Mouse (Mus musculus) left cerebral cortex, postnatal 36 days (tissue): ENCODE measurements around the gene Strbp. TPM values are rescaled to one million over a fixed set of nuclear protein-coding genes. Genes with fewer than 3 reads are reported as not detected.

Source experiments
- DNase-seq, 2 experiments: peaks; one replicate each; pipeline ENCODE4 v3.0.0; 2021 to 2022; ENCODE audit warnings: low spot score in 2 of 2, mixed read lengths in 1 of 2
- intact Hi-C: fragments of 180-260 bp; cut with DNase I; formaldehyde crosslinking; loops from one replicate; pipeline ENCODE4 v1.15.1; 2025
- total RNA-seq, 2 experiments: library from RNA; stranded (reverse); gene quantifications; 2 replicates each; pipeline ENCODE4 v1.2.3; 2021

Gene Strbp
- total RNA-seq, 2 experiments from 2014 or later: 282 to 292 TPM

DNA sequence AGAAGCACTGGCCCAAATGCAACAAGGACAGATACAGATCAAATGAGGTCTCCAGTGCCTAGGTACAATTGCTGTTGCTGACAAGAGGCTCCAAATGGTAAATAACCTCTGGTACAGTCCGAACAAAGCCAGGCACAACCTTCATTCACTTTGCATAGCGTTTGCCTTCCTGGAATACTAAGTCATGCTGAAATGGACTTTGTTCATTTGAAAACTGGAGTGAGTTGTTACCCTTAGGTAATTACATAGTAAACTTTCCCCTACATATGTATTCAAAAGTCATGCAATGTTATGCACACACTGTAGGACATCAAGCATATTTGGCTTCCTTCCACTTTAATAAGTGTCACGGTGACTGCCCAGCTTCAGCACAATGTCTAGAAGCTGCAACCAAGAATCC lies 5.2 kb upstream of the Strbp start:
- intact Hi-C loops: no loop called here
- DNase-seq: no peak

DNA sequence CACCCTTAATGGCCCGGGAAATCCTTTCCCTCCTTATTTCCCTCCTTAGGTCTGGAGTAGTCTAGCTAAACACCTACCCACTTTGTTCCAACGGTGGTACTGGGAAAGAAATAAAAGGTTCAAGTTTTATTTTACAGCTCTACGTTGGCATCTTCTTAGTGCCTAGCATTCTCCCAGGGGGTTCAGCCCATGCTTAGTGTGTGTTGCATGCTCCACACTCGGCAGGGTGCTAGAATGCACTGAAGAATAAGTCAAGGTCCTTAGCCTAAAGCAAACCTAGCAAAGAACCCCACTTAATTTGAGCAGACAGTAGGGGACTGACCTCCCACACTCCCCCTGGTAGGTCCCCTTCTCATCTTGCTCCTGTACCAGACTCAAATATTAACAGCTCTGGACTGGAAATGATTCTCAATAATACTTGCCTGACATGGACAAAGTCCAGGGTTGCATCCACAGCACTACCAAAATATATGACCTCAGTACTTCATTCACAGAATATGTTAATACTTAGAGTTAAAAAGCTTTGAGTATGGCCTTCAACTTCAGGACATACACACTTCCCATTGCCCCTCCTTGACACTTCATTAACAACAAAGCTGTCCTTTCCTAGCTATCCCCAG lies 592 bp upstream of the Strbp start:
- no peak for DNase-seq

DNA sequence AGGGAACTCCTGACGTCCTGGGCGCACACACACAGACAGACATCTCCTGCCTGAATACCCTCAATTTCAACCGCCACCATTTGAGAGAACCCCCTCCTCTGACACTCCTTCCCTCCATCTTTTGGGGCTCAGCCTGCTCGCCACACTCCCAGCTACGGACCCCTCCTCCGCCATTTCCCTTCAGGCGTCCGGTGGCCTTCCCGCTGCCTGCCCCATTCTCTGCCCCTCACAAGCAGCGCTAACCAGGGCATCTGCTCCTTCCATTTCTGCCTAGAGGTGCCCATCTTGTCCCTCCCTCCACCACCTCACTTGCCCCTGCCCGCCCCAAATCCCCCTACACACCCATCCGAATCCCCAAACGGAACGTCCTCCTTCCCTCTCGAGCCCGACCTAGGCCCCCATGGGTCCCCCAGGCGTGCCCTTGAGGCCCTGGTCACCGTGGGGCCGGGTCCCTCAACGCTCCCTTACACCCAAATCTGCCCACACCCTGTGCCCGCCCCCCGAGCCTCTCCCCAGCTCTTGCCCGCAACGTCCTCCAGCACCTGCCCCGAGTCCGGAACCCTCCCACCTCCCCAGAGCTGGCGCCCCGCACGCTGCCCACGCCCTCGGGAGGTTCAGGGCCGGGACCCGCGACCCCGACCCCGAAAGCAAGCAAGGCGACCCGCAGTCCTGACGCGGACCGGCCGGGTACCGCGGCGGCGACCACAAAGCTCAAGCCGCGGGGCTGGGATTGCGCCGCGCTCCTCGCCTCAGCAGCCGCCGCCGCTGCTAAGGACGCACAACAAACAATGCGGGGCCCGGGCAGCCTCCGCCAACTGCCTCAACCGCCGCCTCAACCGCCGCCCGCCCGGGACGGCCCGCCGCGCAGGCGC lies 1.1 kb downstream of the Strbp start:
- DNase-seq: peak in 1 of 2 experiments; percentile 55
- intact Hi-C loops: loop anchor here (2.0 to 5.0 kb wide), 2 partner anchors 35 to 68 kb away; no protein-coding TSS in a partner anchor

More for the DNA sequence above, 592 bp upstream of the Strbp start:
- intact Hi-C loops: loop anchor here (5.0 kb wide), 1 partner anchor 33 kb away; no protein-coding TSS in a partner anchor

DNA sequence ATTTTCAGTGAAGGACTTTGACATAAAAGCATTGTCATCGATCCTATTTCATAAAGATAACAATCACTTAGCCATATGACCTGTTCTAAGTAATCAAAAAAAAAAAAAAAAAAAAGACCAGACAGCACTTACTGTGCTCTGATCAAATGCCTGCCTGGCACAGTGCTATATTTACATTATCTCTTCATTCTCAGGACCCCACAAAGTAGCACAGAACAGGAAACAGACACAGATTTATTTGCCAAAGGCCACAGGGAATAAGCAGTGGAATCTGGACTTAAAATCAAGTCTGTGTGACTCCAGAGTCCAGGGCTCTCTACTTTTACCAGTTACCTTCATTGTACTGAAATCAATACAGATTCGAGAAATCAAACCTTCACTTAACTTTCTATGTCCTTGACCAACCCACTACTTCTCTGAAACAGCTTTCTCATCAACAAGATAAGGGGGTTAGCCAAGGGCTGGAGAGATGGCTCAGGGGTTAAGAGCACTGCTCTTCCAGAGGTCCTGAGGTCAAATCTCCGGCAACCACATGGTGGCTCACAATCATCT lies 14.5 kb downstream of the Strbp start:
- no peak for DNase-seq
- intact Hi-C loops: no loop called here

DNA sequence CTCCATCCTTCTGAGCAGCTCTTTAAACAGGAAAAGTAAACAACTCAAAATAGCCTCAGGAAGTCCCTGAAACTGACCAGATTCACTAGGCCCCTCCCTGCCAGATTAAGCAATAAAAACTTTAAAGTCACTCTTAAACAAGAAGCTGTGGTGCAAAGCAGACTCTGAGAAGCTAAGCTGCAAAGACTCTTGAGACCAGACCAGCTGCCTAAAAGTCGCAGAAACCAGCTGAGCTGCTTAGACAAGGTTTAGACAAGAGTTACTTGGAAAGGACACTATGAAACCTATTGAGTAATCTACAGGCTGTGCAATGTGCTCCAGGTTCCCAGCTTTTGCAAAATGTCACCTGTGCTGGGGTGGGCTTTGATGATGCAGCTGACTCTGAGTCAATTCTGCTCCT lies 16.6 kb downstream of the Strbp start:
- intact Hi-C loops: no loop called here
- no peak for DNase-seq

DNA sequence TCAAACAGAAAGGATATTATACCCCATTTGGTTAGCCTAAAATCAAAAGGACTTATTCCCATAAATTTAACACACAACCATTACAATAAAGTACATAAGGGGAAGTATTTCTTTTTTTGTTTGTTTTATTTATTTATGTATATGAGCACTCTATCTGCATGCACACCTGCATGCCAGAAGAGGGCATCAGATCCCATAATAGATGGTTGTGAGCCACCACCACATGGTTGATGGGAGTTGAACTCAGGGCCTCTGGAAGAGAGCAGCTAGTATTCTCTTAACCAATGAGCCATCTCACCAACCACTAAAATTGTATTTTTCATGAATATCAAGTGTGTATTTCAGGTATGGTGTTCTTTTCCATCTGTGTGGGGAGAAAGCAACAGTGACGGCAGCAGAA lies 18.8 kb downstream of the Strbp start:
- DNase-seq: no peak
- intact Hi-C loops: no loop called here

DNA sequence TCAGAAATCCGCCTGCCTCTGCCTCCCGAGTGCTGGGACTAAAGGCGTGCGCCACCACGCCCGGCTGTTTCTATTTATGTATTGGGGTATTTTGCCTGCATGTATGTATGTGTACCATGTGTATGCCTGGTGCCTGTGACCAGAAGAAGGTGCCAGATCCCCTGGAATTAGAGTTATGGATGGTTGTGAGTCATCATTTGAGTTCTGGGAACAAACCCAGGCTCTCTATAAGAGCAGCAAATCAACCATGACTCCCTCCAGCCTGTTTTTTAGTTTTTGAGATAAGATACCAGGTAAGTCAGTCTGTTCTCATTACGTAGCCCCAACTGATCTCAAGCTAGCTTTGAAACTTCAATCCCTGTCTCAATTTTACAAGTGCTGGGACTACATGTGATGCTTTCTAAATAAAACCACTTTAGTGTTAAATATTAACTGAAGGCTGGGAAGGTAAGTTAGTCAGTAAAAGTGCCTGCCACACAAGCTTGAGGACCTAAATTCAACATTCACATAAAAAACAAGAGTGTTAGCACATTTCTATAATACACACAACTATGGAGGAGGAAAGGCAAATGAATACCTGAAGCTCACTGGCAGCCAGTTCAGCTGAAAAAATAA lies 21.4 kb downstream of the Strbp start:
- intact Hi-C loops: no loop called here

DNA sequence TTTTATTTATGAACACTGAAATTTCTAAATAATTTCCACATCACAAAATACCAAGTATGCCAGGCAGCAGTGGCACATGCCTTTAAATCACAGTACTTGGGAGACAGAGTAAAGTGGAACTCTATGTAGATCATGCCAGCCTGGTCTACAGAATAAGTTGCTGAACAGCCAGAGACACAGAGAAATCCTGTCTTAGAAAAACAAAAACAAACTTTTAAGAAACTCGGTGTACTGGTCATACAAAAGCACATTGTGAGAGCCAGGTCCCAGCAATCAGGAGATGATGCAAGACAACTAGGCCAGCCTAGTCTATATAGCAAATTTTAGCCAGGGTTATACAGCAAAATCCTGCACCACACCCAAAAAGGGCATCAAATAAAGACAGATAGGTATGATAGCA lies 52.6 kb downstream of the Strbp start:
- no peak for DNase-seq
- intact Hi-C loops: no loop called here

More for the DNA sequence above, 21.4 kb downstream of the Strbp start:
- DNase-seq: no peak

DNA sequence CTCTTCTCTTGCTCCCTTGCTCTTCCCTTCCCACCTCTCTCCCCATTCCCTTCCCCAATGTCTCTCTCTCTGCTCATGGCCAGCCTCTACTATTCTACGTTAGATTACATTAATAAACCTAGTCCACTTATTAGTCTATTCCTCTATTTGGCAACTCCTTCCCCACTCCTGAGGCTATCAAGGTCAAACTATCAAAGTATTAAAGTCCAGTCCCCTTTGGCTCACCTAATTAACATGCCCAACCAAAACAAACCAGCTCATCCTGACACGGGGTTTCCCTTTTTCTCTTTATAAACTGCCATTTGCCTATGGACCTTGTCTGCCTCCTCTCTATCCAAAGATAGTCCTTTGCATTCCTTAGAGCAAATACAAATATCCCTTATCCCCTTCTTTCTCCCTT lies 54.1 kb downstream of the Strbp start:
- no peak for DNase-seq
- intact Hi-C loops: no loop called here

DNA sequence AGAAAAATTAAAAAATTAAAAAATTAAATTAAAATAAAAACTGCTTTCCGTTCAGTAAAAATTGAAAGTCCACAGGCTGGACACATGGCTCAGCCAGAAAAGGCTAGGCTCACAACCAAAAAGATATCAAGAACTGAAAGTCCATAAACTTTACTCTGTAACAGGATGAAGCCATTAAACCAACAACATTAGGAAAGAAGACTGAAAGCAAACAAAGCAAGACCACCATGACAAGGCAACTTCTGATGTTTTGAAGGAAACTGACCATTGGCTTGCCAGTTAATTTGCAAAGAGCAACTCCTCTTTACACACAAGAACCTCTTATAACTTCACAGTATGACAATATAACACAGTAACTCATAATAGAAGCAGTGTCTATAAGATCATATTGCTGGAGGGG lies 54.7 kb downstream of the Strbp start:
- intact Hi-C loops: no loop called here
- no peak for DNase-seq

DNA sequence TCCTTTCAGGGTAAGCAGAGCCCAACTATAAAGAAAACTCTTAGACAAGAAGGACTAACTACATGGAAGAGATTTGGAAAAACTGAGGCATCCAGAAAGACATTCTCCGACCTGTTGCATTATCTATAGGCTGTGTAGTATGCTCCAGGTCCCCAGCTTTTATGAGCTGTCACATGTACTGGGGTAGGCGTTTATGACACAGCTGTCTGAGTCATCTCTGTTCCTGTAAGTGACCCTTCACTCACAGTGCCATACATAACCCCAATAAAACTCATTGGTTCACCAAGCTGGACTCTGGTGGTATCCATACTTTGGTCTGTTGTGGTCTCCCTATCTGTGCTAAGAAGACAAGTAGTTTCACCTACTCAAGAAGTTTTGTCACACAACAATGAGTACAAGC lies 80.3 kb downstream of the Strbp start:
- intact Hi-C loops: no loop called here
- no peak for DNase-seq

DNA sequence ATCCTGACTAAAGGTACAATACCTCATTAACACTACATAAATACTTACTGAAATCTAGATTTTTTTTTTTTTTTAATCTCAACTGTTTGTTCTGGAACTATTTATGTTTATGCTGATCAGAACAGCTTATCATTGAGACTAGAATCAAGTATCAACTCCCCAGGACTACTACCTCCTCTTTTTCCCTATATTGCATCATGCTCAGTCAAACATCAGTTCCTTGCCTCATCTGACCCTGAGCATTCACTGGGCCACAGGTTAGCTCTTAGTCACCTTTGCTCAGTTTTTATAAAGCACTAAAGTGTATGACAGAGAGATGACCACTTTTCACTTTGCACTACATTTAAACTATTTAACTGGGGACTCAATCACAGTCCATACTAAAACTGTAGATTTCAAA lies 115.7 kb downstream of the Strbp start:
- DNase-seq: no peak
- intact Hi-C loops: no loop called here

DNA sequence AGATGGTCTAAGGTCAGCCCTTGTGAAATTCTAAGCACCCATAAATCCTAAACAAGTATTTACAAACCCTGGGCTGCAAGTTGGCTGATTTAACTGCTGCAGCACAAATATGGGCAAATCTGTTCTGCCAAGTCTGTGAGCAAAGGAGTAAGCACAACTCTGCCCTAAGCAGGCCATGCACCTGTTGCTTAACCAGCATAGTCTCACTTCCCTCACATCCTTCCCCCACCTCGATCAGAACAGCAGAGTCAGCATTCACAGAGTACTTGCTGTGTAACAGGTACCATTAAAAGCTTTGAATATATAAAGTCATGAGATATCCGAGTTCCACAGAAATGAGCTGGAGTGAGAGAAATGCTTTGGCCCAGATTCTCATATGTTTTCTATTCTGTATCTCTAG lies 125.5 kb downstream of the Strbp start:
- no peak for DNase-seq
- intact Hi-C loops: no loop called here

DNA sequence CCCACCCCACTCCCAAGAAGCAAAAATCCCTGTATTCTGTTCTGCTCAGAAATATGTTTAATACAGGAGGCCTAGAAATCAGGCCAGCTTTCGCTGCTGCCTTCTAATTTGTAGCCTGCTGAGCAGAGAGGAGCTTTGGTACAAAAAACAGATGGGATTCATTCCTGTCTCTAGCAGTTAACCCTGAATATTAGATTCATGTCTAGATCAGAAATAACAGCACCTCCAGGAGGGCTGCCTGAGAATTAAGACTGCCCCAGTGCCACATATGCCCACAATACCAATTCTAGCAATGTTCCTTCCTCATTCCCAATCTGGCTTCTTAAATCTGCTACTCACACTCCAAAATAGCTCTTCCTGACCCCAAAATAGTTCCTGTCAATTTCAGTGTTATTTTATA lies 127.0 kb downstream of the Strbp start:
- intact Hi-C loops: no loop called here
- no peak for DNase-seq

DNA sequence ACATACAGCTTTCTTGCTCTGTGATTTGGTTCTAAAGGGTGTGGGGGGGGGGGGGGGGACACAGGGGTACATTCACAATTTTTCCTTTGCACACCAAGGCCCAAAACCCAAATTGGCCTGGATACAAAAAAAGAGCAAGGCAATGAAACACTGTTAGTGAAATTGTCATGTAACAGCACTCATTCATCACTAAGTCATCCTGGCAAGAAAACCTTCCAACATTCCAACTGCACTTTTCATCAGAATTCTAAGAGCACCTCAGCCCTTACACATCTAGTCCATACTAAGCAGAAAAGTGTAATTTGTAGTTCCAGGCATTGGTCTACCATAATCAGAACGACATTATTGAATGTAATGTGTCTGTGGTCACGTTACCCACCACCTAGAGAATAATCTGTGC lies 131.5 kb downstream of the Strbp start:
- DNase-seq: no peak
- intact Hi-C loops: loop anchor here (5.0 kb wide), 1 partner anchor 200 kb away; no protein-coding TSS in a partner anchor

DNA sequence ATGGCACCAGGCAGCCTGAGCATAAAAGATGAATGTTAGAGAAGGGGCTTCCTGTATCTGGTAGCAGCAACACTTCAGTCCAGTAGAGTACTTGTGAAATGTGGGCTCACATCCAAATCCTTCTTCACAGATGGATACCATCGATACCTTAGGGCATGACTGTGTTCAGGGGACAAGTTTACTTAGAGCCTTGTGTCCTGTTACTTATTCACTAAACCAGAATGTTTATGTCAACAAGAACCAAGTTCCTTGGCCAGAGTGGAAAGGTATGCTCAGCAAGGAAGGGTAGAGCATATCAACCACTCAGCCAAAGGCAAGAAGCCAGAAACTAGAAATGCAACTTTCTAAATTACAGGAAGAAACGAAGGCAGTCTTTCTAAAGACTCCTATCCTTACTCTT lies 133.0 kb downstream of the Strbp start:
- intact Hi-C loops: loop anchor here (5.0 kb wide), 1 partner anchor 202 kb away; no protein-coding TSS in a partner anchor
- DNase-seq: no peak

DNA sequence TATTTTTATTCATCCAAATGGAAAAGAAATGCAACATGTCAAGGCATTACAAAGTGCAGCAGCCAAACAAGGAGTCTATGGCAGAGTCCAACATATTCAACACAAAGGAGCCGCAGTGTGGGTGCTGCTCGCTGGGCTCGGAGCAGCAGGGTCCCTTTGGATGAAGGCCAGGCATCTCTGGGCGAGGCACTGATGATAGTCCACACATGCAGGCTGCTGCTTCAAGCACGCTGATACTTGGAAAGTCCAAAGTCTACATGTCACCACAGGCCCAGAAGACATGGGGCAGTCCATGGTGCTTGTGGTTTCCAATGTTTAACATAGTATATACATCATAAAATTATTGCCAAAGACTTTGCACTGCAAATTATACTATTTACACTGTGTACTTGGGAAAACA lies 133.8 kb downstream of the Strbp start:
- DNase-seq: no peak
- intact Hi-C loops: loop anchor here (5.0 kb wide), 1 partner anchor 202 kb away; no protein-coding TSS in a partner anchor

DNA sequence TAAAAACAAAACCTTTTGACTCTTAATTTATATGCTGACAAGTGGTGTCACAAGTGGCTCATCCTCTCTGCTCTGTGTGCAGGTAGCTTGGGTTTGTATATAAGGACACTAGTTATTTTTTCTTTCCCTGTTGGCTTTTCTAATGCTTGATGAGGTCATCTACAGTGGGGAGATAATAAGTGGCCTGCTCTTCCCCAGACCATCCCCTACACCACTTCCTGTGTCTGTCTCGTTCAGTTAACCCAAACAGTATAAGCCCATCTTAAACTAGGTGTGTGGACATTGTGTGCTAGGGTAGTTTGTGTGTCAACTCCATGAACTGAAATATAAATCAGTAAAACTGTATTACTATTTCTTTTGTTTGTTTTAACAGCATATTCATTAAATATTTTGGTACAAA lies 137.6 kb downstream of the Strbp start:
- intact Hi-C loops: no loop called here
- DNase-seq: no peak

DNA sequence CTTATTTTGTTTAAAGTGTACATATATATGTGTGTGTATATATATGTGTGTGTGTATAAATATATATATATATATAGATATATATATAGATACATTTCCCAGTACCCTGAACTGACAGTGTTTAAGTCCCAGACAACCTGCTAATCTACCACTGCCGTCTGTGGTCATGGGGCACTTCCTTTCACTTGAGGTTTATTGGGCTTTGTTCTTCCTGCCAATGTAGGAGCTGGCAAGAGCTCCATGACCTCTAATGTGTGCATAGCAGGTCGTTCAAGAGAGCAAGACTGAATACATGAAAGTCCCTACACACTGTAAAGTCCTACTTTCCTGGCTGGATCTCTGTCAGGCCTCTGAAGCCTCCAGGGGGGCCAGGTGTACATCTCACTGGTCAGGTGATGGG lies 138.1 kb downstream of the Strbp start:
- DNase-seq: no peak
- intact Hi-C loops: no loop called here

DNA sequence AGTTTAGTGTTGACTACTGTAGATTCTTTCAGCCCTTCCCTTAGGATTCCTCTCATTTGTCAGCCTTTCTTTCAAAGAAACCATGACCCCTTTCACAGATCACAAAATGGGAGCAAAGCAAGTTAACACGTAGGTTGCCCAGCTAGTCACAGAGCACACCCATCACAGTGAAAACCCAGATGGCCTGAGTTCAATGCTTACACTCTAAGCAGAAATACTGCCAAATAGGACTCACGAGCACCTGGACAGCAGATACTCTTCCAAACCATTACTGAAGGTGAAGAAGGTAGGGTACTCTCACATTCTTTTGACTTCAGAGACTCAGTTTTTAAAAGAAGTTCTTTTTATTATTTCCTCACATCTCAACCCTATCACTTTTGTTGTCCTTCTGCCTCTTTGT lies 147.3 kb downstream of the Strbp start:
- intact Hi-C loops: no loop called here
- DNase-seq: no peak
